Mouse (Mus musculus) lung, adult 2 months (tissue): ENCODE measurements around the gene Apobec1.

Source experiments
- CTCF ChIP-seq: fragments of 200-500 bp; IDR thresholded peaks from 2 replicates; pipeline ENCODE4 v1.5.1; 2011; ENCODE audit warnings: mild to moderate bottlenecking, low read length, control low read depth; ENCODE audit not compliant: insufficient read depth
- POLR2A ChIP-seq: fragments of 200-500 bp; IDR thresholded peaks from 2 replicates; pipeline ENCODE4 v1.6.1; 2011; ENCODE audit warnings: low read depth, mild to moderate bottlenecking, control low read depth, low read length, borderline replicate concordance; ENCODE audit errors: extremely low read depth

DNA sequence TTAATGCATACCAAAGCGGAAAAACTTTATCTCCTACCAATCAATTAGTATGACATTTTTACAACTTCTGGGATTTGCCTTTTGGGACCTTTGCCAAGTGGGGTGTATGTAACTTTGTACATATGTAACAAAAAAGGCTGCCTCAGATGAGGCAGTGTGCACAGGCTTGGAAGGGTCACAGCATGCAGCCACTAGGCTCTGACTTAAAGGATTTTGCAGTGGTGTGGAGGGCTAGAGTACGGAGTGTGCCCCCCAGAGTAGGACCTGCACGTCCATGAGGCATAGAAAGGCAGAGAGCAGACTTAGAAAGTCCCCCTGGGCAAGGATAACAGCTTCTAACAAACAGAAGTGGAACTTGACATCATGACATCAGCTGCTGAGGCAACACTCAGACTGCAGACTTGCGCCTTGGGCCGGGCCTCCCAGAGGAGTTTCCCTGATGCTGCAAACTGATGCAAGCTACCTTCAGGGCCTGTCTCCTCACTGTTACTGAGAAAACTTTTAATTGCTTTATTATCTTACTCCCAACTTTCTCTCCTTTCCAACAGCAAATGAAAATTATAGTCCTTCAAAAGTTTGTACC is 48.2 kb upstream of the Apobec1 start:
- TF ChIP-seq CTCF: no peak
- no peak for TF ChIP-seq POLR2A
